Mouse (Mus musculus): ENCODE data around the gene Bcar1.

The Bcar1 gene

GRCm38 (mm10) chr8:111701380-111701779 is 42.2 kb downstream of the Bcar1 start:
- in situ Hi-C loops (cut with MboI; ENCODE audit: low pct_unique_long_range_greater_than_20kb in 1 of 2, low sequenced_read_pairs in 2 of 2, unreplicated experiment in 1 of 2) = loop anchor here (10.0 kb wide), 2 partner anchors 123 to 133 kb away; no protein-coding TSS in a partner anchor

DNA sequence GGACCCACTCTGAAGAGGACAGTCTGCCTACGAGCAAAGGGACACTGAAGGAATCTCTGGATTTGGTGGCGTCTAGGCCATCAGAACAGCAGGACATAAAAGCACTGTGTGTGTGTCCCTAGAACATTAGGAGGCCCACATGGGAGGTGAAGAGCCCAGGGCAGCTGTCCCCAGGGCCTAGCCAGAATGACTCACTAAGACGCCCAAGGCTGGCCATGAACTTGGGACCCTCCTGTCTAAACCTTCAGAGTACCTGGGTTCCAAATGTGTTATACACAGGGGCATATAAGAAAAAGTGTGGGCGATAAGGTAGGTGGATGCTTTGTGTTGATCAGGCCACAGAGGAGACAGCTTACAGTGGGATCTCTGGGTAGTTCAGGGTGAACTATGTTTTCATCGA is 42.9 kb downstream of the Bcar1 start:
- in situ Hi-C loops (cut with MboI; ENCODE audit: low pct_unique_long_range_greater_than_20kb in 1 of 2, low sequenced_read_pairs in 2 of 2, unreplicated experiment in 1 of 2) = loop anchor here (10.0 kb wide), 2 partner anchors 124 to 134 kb away; no protein-coding TSS in a partner anchor

DNA sequence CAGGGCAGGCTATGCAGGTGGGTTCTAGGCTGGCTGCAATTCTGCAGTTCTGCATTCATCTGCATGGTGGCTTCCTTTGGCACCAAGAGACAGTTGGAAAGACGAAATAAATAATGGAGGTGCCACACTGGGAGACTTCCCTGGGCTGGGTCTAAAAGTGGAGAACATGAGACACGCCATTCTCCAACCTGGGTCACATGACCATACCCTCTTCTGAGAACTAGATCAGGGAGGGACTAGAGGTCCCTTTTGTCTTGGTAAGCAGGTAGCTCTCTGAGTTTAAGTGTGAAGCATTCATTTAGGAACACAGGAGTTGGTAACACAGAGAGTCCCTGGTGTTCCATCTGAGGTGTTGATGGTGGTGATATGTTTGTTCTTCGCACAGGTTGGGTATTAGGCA is 43.4 kb downstream of the Bcar1 start:
- in situ Hi-C loops (cut with MboI; ENCODE audit: low pct_unique_long_range_greater_than_20kb in 1 of 2, low sequenced_read_pairs in 2 of 2, unreplicated experiment in 1 of 2) = loop anchor here (10.0 kb wide), 2 partner anchors 125 to 135 kb away; no protein-coding TSS in a partner anchor

DNA sequence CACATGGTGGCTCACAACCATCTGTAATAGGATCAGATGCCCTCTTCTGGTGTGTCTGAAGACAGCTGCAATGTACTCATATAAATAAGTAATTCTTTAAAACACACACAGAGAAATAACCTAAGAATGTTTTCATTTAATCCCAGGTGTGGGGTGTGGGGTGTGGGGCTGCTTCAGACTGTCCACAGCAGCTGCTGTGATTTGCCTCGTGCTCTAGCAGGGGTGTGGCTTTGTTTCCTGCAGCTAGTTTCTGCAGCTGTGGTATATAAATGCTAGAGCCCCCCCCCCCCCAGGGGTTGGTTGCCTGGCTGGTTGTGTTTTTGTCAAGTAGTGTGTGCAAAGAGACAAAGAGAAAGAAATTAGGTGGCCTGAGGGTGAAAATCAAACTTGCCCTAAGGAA is 44.6 kb downstream of the Bcar1 start:
- in situ Hi-C loops (cut with MboI; ENCODE audit: low pct_unique_long_range_greater_than_20kb in 1 of 2, low sequenced_read_pairs in 2 of 2, unreplicated experiment in 1 of 2) = loop anchor here in 1 of 2 experiments (25.0 kb wide), 1 partner anchor 338 kb away; no protein-coding TSS in a partner anchor

GRCm38 (mm10) chr8:111697655-111698054 is 46.0 kb downstream of the Bcar1 start:
- in situ Hi-C loops (cut with MboI; ENCODE audit: low pct_unique_long_range_greater_than_20kb in 1 of 2, low sequenced_read_pairs in 2 of 2, unreplicated experiment in 1 of 2) = loop anchor here in 1 of 2 experiments (25.0 kb wide), 1 partner anchor 340 kb away; no protein-coding TSS in a partner anchor

GRCm38 (mm10) chr8:111695441-111695840 is 48.2 kb downstream of the Bcar1 start:
- in situ Hi-C loops (cut with MboI; ENCODE audit: low pct_unique_long_range_greater_than_20kb in 1 of 2, low sequenced_read_pairs in 2 of 2, unreplicated experiment in 1 of 2) = loop anchor here in 1 of 2 experiments (25.0 kb wide), 1 partner anchor 342 kb away; no protein-coding TSS in a partner anchor

DNA sequence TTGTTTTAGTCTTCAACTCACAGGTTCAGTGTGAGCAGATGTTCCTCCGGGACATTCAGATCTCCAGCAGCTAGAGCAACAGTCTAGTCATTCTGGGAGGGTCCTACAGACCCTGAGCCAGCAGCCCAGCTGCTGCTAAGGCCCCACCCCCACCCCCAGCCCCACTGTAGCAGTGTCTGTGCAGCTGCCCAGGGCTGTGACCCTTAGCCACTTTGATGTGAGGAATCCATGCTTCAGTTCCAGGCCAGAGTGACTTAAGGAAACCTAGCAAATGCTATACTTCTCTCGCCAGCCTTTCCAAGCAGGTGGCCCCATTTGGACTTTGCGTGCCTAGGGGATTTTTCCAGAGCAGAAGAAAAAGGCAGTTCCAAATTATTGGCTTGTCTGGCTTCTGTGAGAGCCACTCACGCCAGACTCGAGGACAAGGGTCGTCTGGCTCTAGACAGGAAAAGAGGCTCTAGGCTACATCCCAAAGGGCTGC is 50.3 kb downstream of the Bcar1 start:
- in situ Hi-C loops (cut with MboI; ENCODE audit: low pct_unique_long_range_greater_than_20kb in 1 of 2, low sequenced_read_pairs in 2 of 2, unreplicated experiment in 1 of 2) = loop anchor here in 1 of 2 experiments (25.0 kb wide), 1 partner anchor 344 kb away; no protein-coding TSS in a partner anchor

- in situ Hi-C loops (cut with MboI; ENCODE audit: low pct_unique_long_range_greater_than_20kb in 1 of 2, low sequenced_read_pairs in 2 of 2, unreplicated experiment in 1 of 2) = loop anchor here in 1 of 2 experiments (25.0 kb wide), 1 partner anchor 346 kb away; no protein-coding TSS in a partner anchor
Observed at GRCm38 (mm10) chr8:111690960-111691445, 52.6 kb downstream of the Bcar1 start, which contains the start of gene Ctrb1. Gene Ctrb1 (minus strand): TSS chr8:111691010.

DNA sequence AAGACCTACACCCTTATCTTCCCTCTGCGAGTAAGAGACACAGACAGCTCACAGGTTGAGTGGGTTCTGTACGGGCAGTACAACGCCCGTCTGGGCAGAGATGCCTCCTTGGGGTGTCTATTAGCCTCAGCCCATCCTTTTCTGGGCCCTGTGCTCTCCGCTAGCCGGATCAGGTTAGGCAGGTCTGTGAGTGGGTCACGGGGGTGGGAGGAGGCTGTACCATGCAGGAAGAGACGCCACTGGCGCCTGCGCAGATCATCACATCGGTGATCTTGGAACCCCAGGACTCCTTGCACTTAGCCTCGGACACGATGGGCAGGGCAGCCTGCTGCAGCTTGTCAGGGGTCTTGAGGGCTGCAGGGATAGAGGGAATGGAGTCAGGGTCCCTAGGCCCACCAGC is 56.7 kb downstream of the Bcar1 start:
- in situ Hi-C loops (cut with MboI; ENCODE audit: low pct_unique_long_range_greater_than_20kb in 1 of 2, low sequenced_read_pairs in 2 of 2, unreplicated experiment in 1 of 2) = loop anchor here in 1 of 2 experiments (25.0 kb wide), 1 partner anchor 350 kb away; no protein-coding TSS in a partner anchor

DNA sequence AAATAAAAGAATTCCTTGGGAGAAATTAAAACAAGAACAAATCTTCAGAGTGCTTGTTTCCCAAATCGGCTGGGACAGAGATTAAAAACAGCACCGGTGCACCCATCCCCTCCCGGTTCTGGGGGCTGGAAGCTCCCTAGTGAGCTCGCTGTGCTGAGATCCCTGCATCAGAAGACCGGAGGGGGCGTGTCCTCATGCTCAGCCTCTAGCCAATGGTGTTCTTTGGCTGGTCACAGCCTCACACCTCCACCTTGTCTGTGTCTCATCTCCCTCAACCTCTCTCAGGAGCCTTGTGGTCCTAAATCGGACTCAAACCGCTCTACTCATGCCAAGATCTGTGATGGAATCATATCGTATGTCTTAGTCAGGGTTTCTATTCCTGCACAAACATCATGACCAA is 61.1 kb downstream of the Bcar1 start:
- in situ Hi-C loops (cut with MboI; ENCODE audit: low pct_unique_long_range_greater_than_20kb in 1 of 2, low sequenced_read_pairs in 2 of 2, unreplicated experiment in 1 of 2) = loop anchor here in 1 of 2 experiments (25.0 kb wide), 1 partner anchor 355 kb away; no protein-coding TSS in a partner anchor

DNA sequence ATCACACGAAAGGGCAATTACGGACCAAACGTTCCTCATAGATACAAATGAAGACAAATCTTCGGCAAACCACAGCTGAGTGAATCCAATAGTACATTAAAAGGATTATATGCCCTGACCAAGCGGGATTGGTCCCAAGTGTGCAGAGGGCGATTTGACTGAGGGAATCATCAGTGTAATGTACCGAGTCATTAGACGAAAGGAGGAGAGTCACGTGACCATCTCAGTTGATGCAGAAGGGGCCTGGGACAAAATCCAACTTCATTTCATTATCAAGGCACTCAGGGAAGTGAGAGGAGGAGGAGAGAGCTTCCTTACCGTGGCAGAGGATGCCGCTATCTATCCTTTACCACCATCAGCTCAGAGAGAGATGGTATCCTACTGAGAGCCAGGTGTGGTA is 62.5 kb downstream of the Bcar1 start:
- in situ Hi-C loops (cut with MboI; ENCODE audit: low pct_unique_long_range_greater_than_20kb in 1 of 2, low sequenced_read_pairs in 2 of 2, unreplicated experiment in 1 of 2) = loop anchor here in 1 of 2 experiments (25.0 kb wide), 1 partner anchor 356 kb away; no protein-coding TSS in a partner anchor

- in situ Hi-C loops (cut with MboI; ENCODE audit: low pct_unique_long_range_greater_than_20kb in 1 of 2, low sequenced_read_pairs in 2 of 2, unreplicated experiment in 1 of 2) = loop anchor here in 1 of 2 experiments (25.0 kb wide), 1 partner anchor 357 kb away; no protein-coding TSS in a partner anchor
Observed at GRCm38 (mm10) chr8:111680423-111681028, 63.1 kb downstream of the Bcar1 start.

DNA sequence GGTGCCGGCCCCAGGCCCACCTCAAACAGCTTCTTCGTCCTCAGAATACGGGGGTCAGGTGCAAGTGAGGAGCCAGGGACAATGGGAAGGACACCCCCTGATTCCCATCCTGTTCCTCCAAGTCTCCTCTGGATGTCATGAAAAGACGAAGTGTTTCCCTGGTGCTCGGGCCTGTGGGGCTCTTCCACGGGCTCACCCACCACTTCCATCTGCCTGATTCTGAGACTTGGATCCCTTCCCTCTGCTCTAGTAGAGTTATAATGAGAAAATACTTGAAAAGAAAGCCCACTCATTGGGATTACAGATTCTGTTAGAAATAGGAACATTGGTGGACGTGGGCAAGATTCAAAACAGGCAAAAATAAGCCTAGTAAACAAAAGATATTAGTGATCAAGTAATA is 64.8 kb downstream of the Bcar1 start:
- in situ Hi-C loops (cut with MboI; ENCODE audit: low pct_unique_long_range_greater_than_20kb in 1 of 2, low sequenced_read_pairs in 2 of 2, unreplicated experiment in 1 of 2) = loop anchor here in 1 of 2 experiments (25.0 kb wide), 1 partner anchor 358 kb away; no protein-coding TSS in a partner anchor

DNA sequence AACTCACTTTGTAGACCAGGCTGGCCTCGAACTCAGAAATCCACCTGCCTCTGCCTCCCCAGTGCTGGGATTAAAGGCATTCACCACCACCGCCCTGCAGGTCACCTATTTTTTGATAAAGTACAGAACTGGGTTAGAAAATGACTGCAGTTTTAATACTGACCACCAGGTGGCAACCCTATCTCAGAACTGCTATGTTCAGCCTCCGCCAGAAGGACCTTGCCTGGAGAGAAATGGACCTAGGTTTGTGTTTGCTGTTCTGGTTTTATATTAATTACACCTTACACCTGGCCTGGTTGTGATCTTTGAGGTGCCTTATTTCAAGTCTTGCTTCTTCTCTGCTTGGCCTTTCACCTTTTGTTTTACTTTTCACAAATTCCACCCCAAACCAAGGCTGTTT is 65.5 kb downstream of the Bcar1 start:
- in situ Hi-C loops (cut with MboI; ENCODE audit: low pct_unique_long_range_greater_than_20kb in 1 of 2, low sequenced_read_pairs in 2 of 2, unreplicated experiment in 1 of 2) = loop anchor here in 1 of 2 experiments (25.0 kb wide), 1 partner anchor 359 kb away; no protein-coding TSS in a partner anchor

DNA sequence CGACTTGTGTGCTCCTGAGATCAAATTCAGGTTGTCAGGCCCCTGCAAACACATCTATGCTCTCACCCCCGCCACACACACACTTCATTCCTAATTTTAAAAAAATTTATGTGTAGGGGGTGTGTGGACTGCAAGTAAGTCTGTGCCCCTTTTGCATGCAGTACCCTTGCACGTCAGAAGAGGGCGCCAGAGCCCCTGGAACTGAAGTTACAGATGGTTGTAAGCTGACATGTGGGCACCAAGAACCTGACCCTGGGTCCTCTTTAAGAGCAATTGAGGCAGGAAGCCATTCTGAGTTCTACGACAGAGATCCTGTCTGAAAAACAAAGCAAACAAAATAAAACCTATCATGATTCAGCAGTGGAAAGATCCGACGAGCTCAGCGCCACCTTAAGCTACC is 67.4 kb downstream of the Bcar1 start:
- in situ Hi-C loops (cut with MboI; ENCODE audit: low pct_unique_long_range_greater_than_20kb in 1 of 2, low sequenced_read_pairs in 2 of 2, unreplicated experiment in 1 of 2) = loop anchor here in 1 of 2 experiments (25.0 kb wide), 1 partner anchor 361 kb away; no protein-coding TSS in a partner anchor

- in situ Hi-C loops (cut with MboI; ENCODE audit: low pct_unique_long_range_greater_than_20kb in 1 of 2, low sequenced_read_pairs in 2 of 2, unreplicated experiment in 1 of 2) = no loop called here
Observed at GRCm38 (mm10) chr8:111666751-111667150, 76.9 kb downstream of the Bcar1 start.

- in situ Hi-C loops (cut with MboI; ENCODE audit: low pct_unique_long_range_greater_than_20kb in 1 of 2, low sequenced_read_pairs in 2 of 2, unreplicated experiment in 1 of 2) = no loop called here
Observed at GRCm38 (mm10) chr8:111662473-111662872, 81.1 kb downstream of the Bcar1 start.
